Mouse (Mus musculus) kidney, postnatal 10 days (tissue): ENCODE results near the gene Kirrel3.

Experiments used
- DNase-seq: peaks from one replicate; pipeline ENCODE4 v3.0.0; 2021; ENCODE audit warnings: mixed read lengths

Gene Kirrel3

GRCm38 (mm10) chr9:34605486-34605885 lies 119.8 kb downstream of the Kirrel3 start:
- DNase-seq, result no peak

- no peak for DNase-seq
Observed at GRCm38 (mm10) chr9:34607976-34608375, 122.3 kb downstream of the Kirrel3 start.

GRCm38 (mm10) chr9:34612886-34613769 lies 127.4 kb downstream of the Kirrel3 start:
- DNase-seq, result no peak

GRCm38 (mm10) chr9:34618099-34618498 lies 132.4 kb downstream of the Kirrel3 start:
- DNase-seq, result no peak

GRCm38 (mm10) chr9:34619913-34620312 lies 134.2 kb downstream of the Kirrel3 start:
- DNase-seq, result no peak

- DNase-seq, result no peak
Observed at GRCm38 (mm10) chr9:34623526-34623925, 137.8 kb downstream of the Kirrel3 start.

GRCm38 (mm10) chr9:34624021-34624420 lies 138.3 kb downstream of the Kirrel3 start:
- no peak for DNase-seq

- no peak for DNase-seq
Observed at GRCm38 (mm10) chr9:34628841-34629240, 143.1 kb downstream of the Kirrel3 start.

GRCm38 (mm10) chr9:34635696-34636095 lies 150.0 kb downstream of the Kirrel3 start:
- no peak for DNase-seq

- DNase-seq, result no peak
Observed at GRCm38 (mm10) chr9:34643917-34644316, 158.2 kb downstream of the Kirrel3 start.

- DNase-seq, result no peak
Observed at GRCm38 (mm10) chr9:34644392-34644791, 158.7 kb downstream of the Kirrel3 start.

GRCm38 (mm10) chr9:34646831-34647230 lies 161.1 kb downstream of the Kirrel3 start:
- no peak for DNase-seq

- DNase-seq, result no peak
Observed at GRCm38 (mm10) chr9:34652278-34652677, 166.6 kb downstream of the Kirrel3 start.

- no peak for DNase-seq
Observed at GRCm38 (mm10) chr9:34653141-34653540, 167.4 kb downstream of the Kirrel3 start.

GRCm38 (mm10) chr9:34660566-34660965 lies 174.9 kb downstream of the Kirrel3 start:
- DNase-seq, result peak; percentile 22

- DNase-seq, result no peak
Observed at GRCm38 (mm10) chr9:34663412-34663811, 177.7 kb downstream of the Kirrel3 start.

GRCm38 (mm10) chr9:34665361-34666129 lies 179.9 kb downstream of the Kirrel3 start:
- DNase-seq, result peak; percentile 8

- no peak for DNase-seq
Observed at GRCm38 (mm10) chr9:34667182-34667581, 181.5 kb downstream of the Kirrel3 start.

GRCm38 (mm10) chr9:34670906-34671305 lies 185.2 kb downstream of the Kirrel3 start:
- no peak for DNase-seq

- no peak for DNase-seq
Observed at GRCm38 (mm10) chr9:34686798-34687197, 201.1 kb downstream of the Kirrel3 start.

- no peak for DNase-seq
Observed at GRCm38 (mm10) chr9:34688358-34688757, 202.7 kb downstream of the Kirrel3 start.

- DNase-seq, result no peak
Observed at GRCm38 (mm10) chr9:34689375-34689774, 203.7 kb downstream of the Kirrel3 start.

GRCm38 (mm10) chr9:34695646-34696045 lies 210.0 kb downstream of the Kirrel3 start:
- no peak for DNase-seq
